Mouse (Mus musculus) testis, postnatal 14 days (tissue): ENCODE results near the gene Hspa12a.
"Not testable (repeated sequence)": the region's sequence is repeated elsewhere in the genome, so short reads cannot be mapped to it uniquely, and the experiment has no call there.

ENCODE experiments used
- DNase-seq: peaks from one replicate; pipeline ENCODE4 v3.0.0; 2021; ENCODE audit warnings: low spot score

Hspa12a gene

GRCm38 (mm10) chr19:58910941-58911368 is 32.5 kb downstream of the Hspa12a start:
- DNase-seq: no peak

DNA sequence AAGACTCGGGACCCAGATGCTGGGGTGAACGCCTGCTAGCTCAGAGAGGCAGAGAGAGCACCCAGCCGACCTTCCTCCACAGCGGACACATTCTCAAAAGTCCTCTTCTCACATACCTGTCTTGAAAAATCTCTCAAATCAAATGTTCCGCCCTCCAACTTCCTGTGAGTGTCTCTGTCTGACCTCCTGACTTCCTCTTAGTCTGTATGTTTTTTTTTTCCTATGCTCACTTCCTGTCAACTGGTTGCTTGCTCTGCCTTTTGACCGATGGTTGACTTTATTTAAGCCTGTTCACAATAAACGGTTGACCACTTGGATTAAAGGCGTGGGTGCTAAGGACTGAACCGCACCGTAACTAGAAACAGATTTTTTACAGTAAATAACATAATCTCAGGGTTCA is 35.4 kb downstream of the Hspa12a start:
- no peak for DNase-seq

DNA sequence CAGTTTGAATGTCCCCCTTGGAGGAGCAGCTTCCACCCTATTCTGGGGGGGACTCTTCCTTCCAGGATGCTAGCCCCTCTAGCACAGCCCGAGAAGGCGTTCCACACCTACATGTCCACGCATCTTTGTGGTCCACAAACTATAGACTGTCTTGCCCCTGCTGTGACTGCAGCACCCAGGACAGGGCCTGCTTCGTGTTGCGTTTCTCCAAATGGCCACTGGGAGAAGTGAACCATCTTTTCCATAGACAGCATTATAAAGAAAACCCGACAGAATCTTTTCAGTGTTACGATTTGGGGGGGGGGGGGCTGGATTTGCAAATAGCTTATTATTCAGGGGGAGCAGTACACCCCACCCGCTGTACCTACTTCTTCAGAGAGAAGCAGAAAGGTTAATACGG is 36.8 kb downstream of the Hspa12a start:
- DNase-seq: no peak

DNA sequence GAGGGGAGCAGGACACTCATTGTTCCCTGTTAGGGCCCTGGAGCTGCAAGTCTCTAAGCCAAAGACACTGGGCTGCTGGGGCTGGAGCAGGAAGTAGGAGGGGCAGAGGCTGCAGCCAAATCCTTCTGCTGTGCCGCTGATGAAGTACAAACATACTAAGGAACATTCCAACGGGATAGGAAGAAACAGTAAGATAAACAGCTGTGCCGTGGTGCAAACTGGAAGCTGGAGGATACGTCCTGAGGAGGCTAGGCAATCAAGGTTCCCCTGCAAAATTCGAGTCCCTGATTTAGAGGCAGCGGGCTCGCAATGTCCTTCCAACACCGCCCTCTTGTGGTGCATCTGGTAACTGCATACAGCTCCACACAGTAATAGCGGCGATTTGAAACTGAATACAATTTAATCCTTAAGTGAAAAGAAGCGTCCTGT is 39.5 kb downstream of the Hspa12a start:
- DNase-seq: peak; percentile 71

- no peak for DNase-seq
Measured at GRCm38 (mm10) chr19:58903079-58903898, 40.2 kb downstream of the Hspa12a start.

DNA sequence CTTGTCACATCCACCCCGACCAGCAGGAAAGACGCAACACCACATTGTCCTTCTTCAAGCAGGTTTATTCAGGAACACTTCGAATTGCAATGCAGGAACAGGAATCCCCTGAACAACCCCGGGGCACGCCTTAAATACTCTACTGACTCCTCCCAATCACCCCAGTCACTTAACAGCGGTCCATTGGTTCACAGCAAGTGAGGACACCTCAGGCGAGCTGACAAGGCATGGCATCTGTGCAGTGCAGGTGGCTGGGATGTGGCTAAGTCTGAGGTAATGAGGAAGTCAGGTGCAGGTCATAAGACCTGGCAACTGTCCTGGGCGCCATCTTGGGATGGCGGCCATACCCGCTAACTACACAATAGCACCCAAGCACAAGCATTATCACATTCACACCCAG is 43.0 kb downstream of the Hspa12a start:
- not testable (repeated sequence) for DNase-seq

DNA sequence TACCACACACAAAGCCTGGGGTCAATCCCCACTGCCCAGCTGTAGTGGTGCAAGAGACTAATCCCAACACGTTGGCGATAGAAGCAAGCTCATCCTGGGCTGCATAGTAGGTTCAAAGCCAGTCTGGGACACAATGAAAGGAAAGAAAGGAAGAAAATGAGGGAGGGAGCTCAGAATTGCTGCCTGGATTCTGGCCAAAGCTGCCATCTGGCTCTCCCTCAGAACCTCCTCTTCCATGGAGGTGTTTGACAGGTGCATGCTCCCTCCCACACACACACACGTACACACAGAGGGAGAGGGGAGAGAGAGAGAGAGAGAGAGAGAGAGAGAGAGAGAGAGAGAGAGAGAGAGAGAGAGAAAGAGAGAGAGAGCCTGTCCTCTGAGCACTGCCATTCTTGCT is 47.2 kb downstream of the Hspa12a start:
- DNase-seq: no peak

DNA sequence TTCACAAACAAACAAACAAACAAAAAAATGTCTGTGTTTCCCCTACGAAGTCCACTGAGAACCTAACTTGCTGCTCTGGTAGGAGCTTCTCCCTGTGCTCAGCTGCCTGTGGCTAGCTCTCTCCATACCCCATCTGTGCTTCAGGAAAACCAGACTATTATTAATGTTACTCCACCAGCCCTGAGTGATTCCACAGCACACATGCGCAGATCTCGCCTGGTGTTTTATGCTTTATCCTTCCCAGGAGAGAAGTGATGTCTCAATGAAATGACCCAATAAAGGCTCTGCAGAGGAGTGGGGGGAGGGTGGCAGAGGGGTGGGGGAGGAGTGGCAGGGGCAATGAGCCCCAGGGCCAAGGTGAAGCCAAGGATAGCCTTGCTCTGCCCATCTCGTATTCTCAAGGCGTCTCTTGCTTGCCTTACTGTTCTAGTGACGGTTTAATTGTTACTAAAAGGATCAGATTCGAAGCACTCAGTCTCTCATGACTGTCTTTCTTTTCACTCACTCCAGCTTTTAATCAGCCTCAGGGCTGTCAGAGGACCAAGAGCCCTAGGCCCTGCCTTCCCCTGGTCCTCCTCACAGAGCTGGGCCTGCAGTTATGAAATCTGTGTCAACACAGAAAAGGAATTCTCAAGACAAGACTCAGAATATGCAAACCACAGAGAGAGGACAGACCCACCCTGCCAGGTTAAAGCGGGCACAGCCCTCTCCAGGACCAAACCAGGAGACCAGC is 54.0 kb downstream of the Hspa12a start:
- DNase-seq: no peak

DNA sequence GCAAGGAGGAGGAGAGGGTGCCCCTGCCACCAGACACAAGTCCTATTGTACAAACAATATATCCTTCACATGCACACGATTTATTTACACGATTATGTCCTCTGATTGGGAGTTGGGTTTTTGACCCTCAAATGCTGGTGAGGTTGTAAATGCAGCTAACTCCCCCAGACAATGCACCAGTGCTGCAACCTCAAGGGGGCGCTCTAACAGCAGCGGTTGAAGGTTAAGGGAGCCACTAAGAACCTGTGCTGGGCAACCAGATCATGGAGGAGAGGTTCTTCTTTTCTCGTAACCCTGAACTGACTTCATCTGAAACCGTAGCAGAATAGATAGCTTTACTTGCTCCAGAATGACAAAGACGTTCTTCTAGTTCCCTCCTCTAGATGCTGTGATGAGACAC is 57.0 kb downstream of the Hspa12a start:
- DNase-seq: no peak

- no peak for DNase-seq
Measured at GRCm38 (mm10) chr19:58883451-58883850, 60.0 kb downstream of the Hspa12a start.

- DNase-seq: no peak
Measured at GRCm38 (mm10) chr19:58882336-58882735, 61.1 kb downstream of the Hspa12a start.

DNA sequence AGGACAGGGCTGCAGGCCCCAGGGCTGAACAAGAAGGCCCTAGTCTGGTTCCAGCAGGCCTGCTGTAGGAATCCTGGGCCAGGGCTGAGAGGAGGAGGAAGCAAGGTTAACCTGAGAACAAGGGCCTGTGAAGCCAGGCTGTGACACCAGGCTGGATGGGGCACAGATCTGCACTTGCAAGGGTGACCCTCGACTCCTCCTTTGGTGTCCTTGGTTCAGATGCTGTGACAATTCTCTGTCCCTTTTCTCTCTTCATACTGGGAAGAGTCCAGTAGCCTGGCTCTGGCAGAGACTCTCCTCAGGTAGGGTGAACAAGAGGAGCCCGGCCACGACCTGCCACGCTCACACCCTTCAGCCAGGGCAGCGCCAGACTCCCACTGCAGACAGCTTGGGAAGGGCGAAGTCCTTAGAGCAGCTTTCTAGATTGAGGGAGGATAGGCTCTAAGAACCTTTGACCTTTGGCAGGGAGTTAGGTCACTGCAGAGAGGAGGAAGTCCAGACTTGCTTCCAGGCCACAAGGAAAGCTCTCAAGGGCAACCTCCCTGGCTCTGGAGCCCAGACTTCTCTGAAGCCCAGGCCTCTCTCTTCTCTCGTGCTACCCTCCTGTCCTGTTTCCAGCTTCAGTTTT is 64.0 kb downstream of the Hspa12a start:
- no peak for DNase-seq

DNA sequence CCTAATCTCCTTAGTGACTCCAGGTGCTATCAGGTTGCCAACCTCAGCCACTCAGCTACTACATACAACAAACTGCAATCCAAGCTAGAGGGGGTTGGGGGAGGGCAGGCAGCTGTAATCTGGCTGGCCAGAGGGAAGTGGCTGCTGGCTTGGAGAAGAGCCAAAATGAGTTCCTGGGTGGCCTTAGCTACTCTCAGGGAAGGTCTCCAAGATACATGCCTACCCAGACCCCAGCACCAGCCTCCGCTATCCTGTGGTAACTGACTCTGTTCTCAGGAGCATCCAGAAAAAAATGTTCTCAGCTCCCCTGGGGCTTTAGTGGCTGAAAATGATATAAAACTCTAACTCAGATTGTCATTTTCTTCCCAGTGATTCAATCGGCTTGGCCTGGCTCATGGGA is 64.9 kb downstream of the Hspa12a start:
- no peak for DNase-seq

GRCm38 (mm10) chr19:58873536-58873935 is 69.9 kb downstream of the Hspa12a start:
- DNase-seq: no peak

GRCm38 (mm10) chr19:58872381-58873259 is 70.8 kb downstream of the Hspa12a start:
- DNase-seq: no peak

GRCm38 (mm10) chr19:58871878-58872277 is 71.6 kb downstream of the Hspa12a start:
- no peak for DNase-seq

- no peak for DNase-seq
Measured at GRCm38 (mm10) chr19:58866651-58867050, 76.8 kb downstream of the Hspa12a start.

GRCm38 (mm10) chr19:58865224-58865623 is 78.2 kb downstream of the Hspa12a start:
- DNase-seq: no peak

- DNase-seq: no peak
Measured at GRCm38 (mm10) chr19:58864006-58864573, 79.4 kb downstream of the Hspa12a start.

GRCm38 (mm10) chr19:58861174-58861760 is 82.2 kb downstream of the Hspa12a start:
- no peak for DNase-seq
